Mouse (Mus musculus): ENCODE results near the gene Gcg.

Gcg gene

GRCm38 (mm10) chr2:62460231-62460710 is 23.2 kb downstream of the Gcg start:
- DNase-seq (ENCODE audit: low spot score in 2 of 2) = no peak

- DNase-seq (ENCODE audit: low spot score in 2 of 2) = no peak
Measured at GRCm38 (mm10) chr2:62459241-62460174, 23.9 kb downstream of the Gcg start.

GRCm38 (mm10) chr2:62458070-62458469 is 25.4 kb downstream of the Gcg start:
- DNase-seq (ENCODE audit: low spot score in 2 of 2) = no peak

- no peak for DNase-seq (ENCODE audit: low spot score in 2 of 2)
Measured at GRCm38 (mm10) chr2:62454991-62455390, 28.5 kb downstream of the Gcg start.

GRCm38 (mm10) chr2:62454033-62454432 is 29.4 kb downstream of the Gcg start:
- no peak for DNase-seq (ENCODE audit: low spot score in 2 of 2)

- no peak for DNase-seq (ENCODE audit: low spot score in 2 of 2)
Measured at GRCm38 (mm10) chr2:62450364-62450763, 33.1 kb downstream of the Gcg start.

- no peak for DNase-seq (ENCODE audit: low spot score in 2 of 2)
Measured at GRCm38 (mm10) chr2:62449692-62450346, 33.6 kb downstream of the Gcg start.

- no peak for DNase-seq (ENCODE audit: low spot score in 2 of 2)
Measured at GRCm38 (mm10) chr2:62440802-62441544, 42.5 kb downstream of the Gcg start.

GRCm38 (mm10) chr2:62440083-62440482 is 43.4 kb downstream of the Gcg start:
- no peak for DNase-seq (ENCODE audit: low spot score in 2 of 2)

GRCm38 (mm10) chr2:62431245-62431795 is 52.1 kb downstream of the Gcg start:
- no peak for DNase-seq (ENCODE audit: low spot score in 2 of 2)

- DNase-seq (ENCODE audit: low spot score in 2 of 2) = no peak
Measured at GRCm38 (mm10) chr2:62425941-62426340, 57.5 kb downstream of the Gcg start.
